Mouse (Mus musculus): ENCODE measurements around the gene Emsy. TPM values are rescaled to one million over a fixed set of nuclear protein-coding genes. Genes with fewer than 3 reads are reported as not detected.

Gene Emsy
- polyA plus RNA-seq, 2 experiments = 8.0 to 8.6 TPM

DNA sequence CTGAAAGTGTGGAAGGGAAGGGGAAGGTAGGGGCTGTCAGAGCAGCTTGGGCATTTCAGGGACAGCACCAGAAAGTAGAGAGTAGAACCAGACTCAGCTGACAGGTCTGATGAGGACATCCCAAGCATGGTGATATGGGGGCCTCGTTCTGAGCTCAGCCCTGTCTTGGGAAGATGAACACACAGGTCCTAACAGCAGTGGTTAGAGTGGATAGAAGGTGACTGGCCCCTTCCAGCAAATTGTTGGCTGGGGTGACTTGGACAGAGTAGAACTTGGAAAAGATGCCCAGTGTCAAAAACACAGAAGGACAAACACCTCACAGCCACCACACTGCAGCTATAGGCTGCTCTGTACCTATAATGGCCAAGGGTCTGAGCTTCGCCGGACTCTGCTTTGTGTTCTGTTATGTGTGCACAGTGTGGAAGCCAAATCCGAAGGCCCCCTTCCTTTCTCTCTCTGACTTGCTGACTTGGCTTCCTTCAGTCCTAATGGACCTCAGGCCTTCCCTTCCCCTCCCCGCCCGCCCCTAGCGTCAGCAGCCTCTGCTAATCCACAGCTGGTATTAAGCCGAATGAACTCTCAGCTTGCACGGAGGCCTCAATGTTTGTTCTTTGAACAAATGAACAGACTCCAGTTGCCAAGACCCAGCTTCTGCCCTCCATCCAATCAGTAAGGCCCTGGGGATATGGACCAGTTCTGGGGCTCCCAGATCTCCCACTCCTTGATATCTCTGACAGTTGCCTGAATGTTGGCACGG lies 119.2 kb downstream of the Emsy start:
- no peaks in the 10 kb centered on the region for H3K36me3 ChIP-seq (replicated peaks; ENCODE audit: control insufficient read depth, insufficient read depth, low read depth)
- H3K27me3 ChIP-seq (ENCODE audit: control insufficient read depth, insufficient read depth, low read length) = no peaks in the 10 kb centered on the region
- WGBS (ENCODE audit: insufficient replicate concordance) = 47% methylated on average over 10 of the region's 10 CpGs
- peaks cover 0 to 9% of the 10 kb centered on the region in 2 experiments; a peak in 2 of 4 replicates for H3K4me1 ChIP-seq (replicated peaks; ENCODE audit: control insufficient read depth in 2 of 2, insufficient read depth in 2 of 2, low read length in 1 of 2)
- no peak for TF ChIP-seq CTCF (IDR thresholded peaks at IDR 0.05; ENCODE audit: low read depth)
- TF ChIP-seq EP300 (IDR thresholded peaks at IDR 0.05; ENCODE audit: low read depth) = no peak
- no peak overlapping the region for H3K27ac ChIP-seq
- no peak overlapping the region for H3K4me2 ChIP-seq (ENCODE audit: low read depth)
- no peak overlapping the region for H3K4me3 ChIP-seq (ENCODE audit: insufficient read depth in 1 of 2, low read depth in 2 of 2, low read length in 2 of 2)
- DNase-seq (ENCODE audit: low read depth in 3 of 3, low spot score in 3 of 3) = no peak
- H3K9me3 ChIP-seq (ENCODE audit: control insufficient read depth, low read length) = no peaks in the 10 kb centered on the region
- H3K9ac ChIP-seq (replicated peaks) = no peak overlapping the region
- no peak for ATAC-seq (ENCODE audit: insufficient read depth)

Other genes starting within 250 kb of the Emsy start
- not detected in 2 replicates for gene Gucy2d, start 216.4 kb downstream of the Emsy start, polyA plus RNA-seq (2012; rRNA removed)
- not detected in 2 replicates for gene Gucy2d, start 216.4 kb downstream of the Emsy start, polyA plus RNA-seq (2014; fragmentation: Nextera tagmentation; extraction: Ambion mirVana)
- 3.6 and 4.4 TPM in 2 replicates for gene Lrrc32, start 167.5 kb downstream of the Emsy start, polyA plus RNA-seq (2012; rRNA removed)
- 4.7 and 5.5 TPM in 2 replicates for gene Lrrc32, start 167.5 kb downstream of the Emsy start, polyA plus RNA-seq (2014; fragmentation: Nextera tagmentation; extraction: Ambion mirVana)
- gene Thap12, start 46.3 kb upstream of the Emsy start, polyA plus RNA-seq (2012; rRNA removed) = 5.4 and 9.5 TPM in 2 replicates
- 13.6 and 13.8 TPM in 2 replicates for gene Thap12, start 46.3 kb upstream of the Emsy start, polyA plus RNA-seq (2014; fragmentation: Nextera tagmentation; extraction: Ambion mirVana)
- 0.93 and 0.95 TPM in 2 replicates for gene Wnt11, start 178.3 kb upstream of the Emsy start, polyA plus RNA-seq (2012; rRNA removed)
- 0.46 and 0.48 TPM in 2 replicates for gene Wnt11, start 178.3 kb upstream of the Emsy start, polyA plus RNA-seq (2014; fragmentation: Nextera tagmentation; extraction: Ambion mirVana)